In genomic region chr13:31797346-31797745, GRCm38 (mm10) we compare ENCODE assay signal across 20 mouse cellular contexts. TPM values are rescaled to one million over a fixed set of nuclear protein-coding genes. Genes with fewer than 3 reads are reported as not detected.
DNase-seq lines count a peak whose midpoint lies in the region; ATAC-seq and TF ChIP-seq lines count a peak whose summit lies in the region.
"Had no signal": no experiment of that assay in that cellular context is flagged by ENCODE, and none has a peak within 500 bp of the region (broad histone marks: within the 10 kb centered on the region; RNA-seq: fewer than 3 reads in every experiment).

No protein-coding gene starts in this region.

- H3K4me1 ChIP-seq in forebrain, embryonic 10.5 days = peaks cover 36% of the 10 kb centered on the region
- H3K4me1 ChIP-seq in forebrain, postnatal 0 days (ENCODE audit: insufficient read depth) = 0 out of 2 replicates have a peak, but pooled peaks cover 2% of the 10 kb centered on the region
- H3K4me1 ChIP-seq in heart, embryonic 16.5 days (ENCODE audit: control insufficient read depth, insufficient read depth, low read length) = peaks cover 17% of the 10 kb centered on the region
- H3K4me1 ChIP-seq in lung, embryonic 15.5 days = peaks cover 30% of the 10 kb centered on the region
- H3K4me1 ChIP-seq in embryonic facial prominence, embryonic 10.5 days = peaks cover 45% of the 10 kb centered on the region

- H3K9ac ChIP-seq in forebrain, postnatal 0 days = no peak overlapping the region
- no peak overlapping the region for H3K9ac ChIP-seq in heart, embryonic 16.5 days (ENCODE audit: low read length)
- no peak overlapping the region for H3K9ac ChIP-seq in lung, embryonic 15.5 days
- H3K9ac ChIP-seq: intestine, embryonic 15.5 days had no signal

- peaks cover 63% of the 10 kb centered on the region for H3K27me3 ChIP-seq in forebrain, embryonic 10.5 days (ENCODE audit: poor library complexity, severe bottlenecking)
- peaks cover 36% of the 10 kb centered on the region for H3K27me3 ChIP-seq in forebrain, postnatal 0 days (ENCODE audit: insufficient read depth, low read length)
- peaks cover 40% of the 10 kb centered on the region for H3K27me3 ChIP-seq in heart, embryonic 16.5 days (ENCODE audit: control insufficient read depth, insufficient read depth, low read length)
- peaks cover 85% of the 10 kb centered on the region for H3K27me3 ChIP-seq in lung, embryonic 15.5 days
- peaks cover 84% of the 10 kb centered on the region for H3K27me3 ChIP-seq in embryonic facial prominence, embryonic 10.5 days (replicated peaks; ENCODE audit: low read depth, poor library complexity, severe bottlenecking)

- DNase-seq in forebrain, embryonic 10.5 days (ENCODE audit: extremely low spot score, low spot score) = no peak
- DNase-seq in forebrain, postnatal 0 days = no peak
- no peak for DNase-seq in heart, postnatal 25 days (ENCODE audit: low spot score)
- DNase-seq in lung, postnatal 14 days = no peak
- DNase-seq in embryonic facial prominence, embryonic 10.5 days (ENCODE audit: low spot score) = no peak
- DNase-seq: adrenal gland, postnatal 10 days; B cell, adult 2 months; cerebellum, adult 8-10 months; gastrocnemius, adult 2 months; kidney, postnatal 4 days; lung, adult 18-20 months; right cerebral cortex, adult 18-20 months; thymus, adult 18-20 months had no signal

- ATAC-seq in forebrain, postnatal 0 days = no peak
- ATAC-seq in heart, embryonic 16.5 days (replicated peaks; ENCODE audit: extremely low read depth, insufficient read depth, low FRiP score) = no peak
- no peak for ATAC-seq in lung, embryonic 15.5 days (ENCODE audit: borderline replicate concordance, extremely low read depth, low FRiP score, low TSS enrichment)
- ATAC-seq: forebrain, embryonic 16.5 days; intestine, embryonic 15.5 days; midbrain, embryonic 16.5 days had no signal

- H3K36me3 ChIP-seq in forebrain, embryonic 10.5 days (replicated peaks) = no peaks in the 10 kb centered on the region
- no peaks in the 10 kb centered on the region for H3K36me3 ChIP-seq in forebrain, postnatal 0 days (ENCODE audit: insufficient read depth)
- no peaks in the 10 kb centered on the region for H3K36me3 ChIP-seq in heart, embryonic 16.5 days (ENCODE audit: control insufficient read depth, insufficient read depth)
- no peaks in the 10 kb centered on the region for H3K36me3 ChIP-seq in lung, embryonic 15.5 days
- no peaks in the 10 kb centered on the region for H3K36me3 ChIP-seq in embryonic facial prominence, embryonic 10.5 days (replicated peaks)
- H3K36me3 ChIP-seq: intestine, embryonic 15.5 days had no signal

- peak overlapping the region; percentile 8; the same call in 1 of the 2 replicates for H3K27ac ChIP-seq in forebrain, embryonic 10.5 days
- no peak overlapping the region for H3K27ac ChIP-seq in forebrain, postnatal 0 days (ENCODE audit: low read depth, low read length)
- H3K27ac ChIP-seq in heart, embryonic 16.5 days (ENCODE audit: low read length) = no peak overlapping the region
- no peak overlapping the region for H3K27ac ChIP-seq in lung, embryonic 15.5 days
- 0 out of 2 replicates have a peak overlapping the region, but pooled peaks have one; percentile 40 for H3K27ac ChIP-seq in embryonic facial prominence, embryonic 10.5 days (replicated peaks)
- H3K27ac ChIP-seq: gastrocnemius, adult 2 months; intestine, embryonic 15.5 days had no signal

- 74% methylated on average over 10 of the region's 10 CpGs for WGBS in forebrain, embryonic 10.5 days
- WGBS in forebrain, postnatal 0 days = 31% methylated on average over 10 of the region's 10 CpGs
- WGBS in heart, embryonic 16.5 days = 51% methylated on average over 10 of the region's 10 CpGs
- 24% methylated on average over 10 of the region's 10 CpGs for WGBS in lung, embryonic 15.5 days
- 70% methylated on average over 10 of the region's 10 CpGs for WGBS in embryonic facial prominence, embryonic 10.5 days

- H3K4me3 ChIP-seq in forebrain, embryonic 10.5 days = no peak overlapping the region
- no peak overlapping the region for H3K4me3 ChIP-seq in forebrain, postnatal 0 days (ENCODE audit: low read depth, low read length)
- no peak overlapping the region for H3K4me3 ChIP-seq in heart, embryonic 16.5 days (ENCODE audit: low read length)
- H3K4me3 ChIP-seq in lung, embryonic 15.5 days = no peak overlapping the region
- no peak overlapping the region for H3K4me3 ChIP-seq in embryonic facial prominence, embryonic 10.5 days
- H3K4me3 ChIP-seq: gastrocnemius, adult 2 months; intestine, embryonic 15.5 days had no signal

- H3K4me2 ChIP-seq in forebrain, postnatal 0 days (ENCODE audit: low read depth) = no peak overlapping the region
- peak overlapping the region; percentile 16; the same call in 1 of the 2 replicates for H3K4me2 ChIP-seq in heart, embryonic 16.5 days (ENCODE audit: low read depth, low read length)
- H3K4me2 ChIP-seq in lung, embryonic 15.5 days = peak overlapping the region; percentile 33; the same call in 1 of the 2 replicates
- H3K4me2 ChIP-seq: intestine, embryonic 15.5 days had no signal

- no peaks in the 10 kb centered on the region for H3K9me3 ChIP-seq in forebrain, embryonic 10.5 days
- no peaks in the 10 kb centered on the region for H3K9me3 ChIP-seq in forebrain, postnatal 0 days (ENCODE audit: low read length)
- H3K9me3 ChIP-seq in heart, embryonic 16.5 days (replicated peaks; ENCODE audit: control insufficient read depth, low read length) = no peaks in the 10 kb centered on the region
- H3K9me3 ChIP-seq in lung, embryonic 15.5 days = no peaks in the 10 kb centered on the region
- H3K9me3 ChIP-seq in embryonic facial prominence, embryonic 10.5 days = no peaks in the 10 kb centered on the region
- H3K9me3 ChIP-seq: intestine, embryonic 15.5 days had no signal

- intact Hi-C loops in heart, postnatal 25 days (cut with DNase I) = no loop called here

- no peak for TF ChIP-seq CTCF in forebrain, postnatal 0 days (IDR thresholded peaks at IDR 0.05; ENCODE audit: low read depth)

RNA-seq across cellular contexts. Expression of gene Foxc1, which starts 9.1 kb away (rescaled TPM):
- 2.5 and 2.6 TPM in 2 replicates for polyA plus RNA-seq in forebrain, embryonic 10.5 days (2016; fragmentation: Nextera tagmentation; extraction: Ambion mirVana)
- 9.4 and 15.6 TPM in 2 replicates for total RNA-seq in forebrain, postnatal 0 days (2014; rRNA removed)
- 1.9 and 2.3 TPM in 2 replicates for polyA plus RNA-seq in forebrain, postnatal 0 days (2015; fragmentation: Nextera tagmentation; extraction: Ambion mirVana)
- polyA plus RNA-seq in heart, embryonic 16.5 days (2015; fragmentation: Nextera tagmentation; extraction: Ambion mirVana) = 0.77 and 1.0 TPM in 2 replicates
- 1 to 10 TPM; 5.1 to 5.8 TPM for total RNA-seq in heart, postnatal 25 days (2021)
- polyA plus RNA-seq in lung, embryonic 15.5 days (2015; fragmentation: Nextera tagmentation; extraction: Ambion mirVana) = 0.47 and 0.53 TPM in 2 replicates
- polyA plus RNA-seq in embryonic facial prominence, embryonic 10.5 days (2016; fragmentation: Nextera tagmentation; extraction: Ambion mirVana) = 3.3 and 4.1 TPM in 2 replicates
- total RNA-seq: granulocyte monocyte progenitor cell, adult 5-6 weeks; megakaryocyte-erythroid progenitor cell, adult 5-6 weeks had no signal

Comparison
In these comparisons a context has a peak if more than half of its experiments do, and no peak if none do; other contexts are left out.
1. H3K27ac ChIP-seq: peak in forebrain, embryonic 10.5 days (single experiment) and embryonic facial prominence, embryonic 10.5 days (single experiment); none in forebrain, postnatal 0 days (single experiment), heart, embryonic 16.5 days (single experiment) and lung, embryonic 15.5 days (single experiment).